Mouse (Mus musculus): ENCODE data around the gene Nrbp1.

Nrbp1 gene

DNA sequence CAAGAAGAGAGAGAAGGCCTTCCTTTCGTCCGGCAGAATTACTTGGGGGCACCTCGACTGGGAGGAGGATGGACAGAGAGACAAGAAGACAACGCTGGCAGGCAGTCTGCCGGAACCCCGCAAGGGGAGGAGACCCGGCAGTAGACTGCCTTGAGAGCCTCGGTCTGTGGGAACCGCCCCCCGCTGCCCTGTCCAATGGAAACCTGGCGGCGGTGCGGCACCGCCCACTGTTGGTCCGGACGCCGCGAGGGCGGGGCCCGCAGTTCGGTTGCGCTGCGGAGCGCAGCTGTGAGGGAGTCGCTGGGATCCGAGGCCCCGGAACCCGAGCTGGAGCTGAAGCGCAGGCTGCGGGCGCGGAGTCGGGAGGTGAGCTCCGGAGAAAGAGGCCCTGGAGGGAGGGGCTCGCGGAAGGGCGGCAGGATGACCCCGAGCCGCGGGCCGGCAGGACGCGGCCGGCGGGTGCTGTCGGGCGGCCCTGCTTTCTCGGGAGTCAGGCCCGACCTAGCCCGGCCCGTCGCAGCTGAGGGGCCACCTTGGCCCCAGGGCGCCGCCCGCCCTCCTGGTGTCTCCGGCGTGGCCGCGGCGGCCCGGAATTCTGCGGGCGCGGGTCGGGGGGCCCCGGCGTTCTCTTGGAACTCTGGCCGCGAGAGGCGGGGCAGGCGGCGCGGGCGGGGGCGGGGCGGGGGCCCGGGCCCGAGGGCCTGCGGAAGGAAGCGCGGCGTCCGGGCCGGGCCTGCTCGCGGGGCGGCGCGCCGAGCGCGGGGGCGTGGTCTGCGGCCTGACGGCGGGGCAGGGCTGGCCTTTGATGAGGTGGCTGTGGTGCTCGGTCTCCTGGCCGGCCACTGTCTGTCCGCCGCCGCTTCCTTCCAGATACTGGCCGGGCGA lies at the start of gene Nrbp1, which contains the start of gene Gm9970:
Gene Nrbp1 (plus strand): TSS at position 228 of the 885 bp plus-strand sequence.
Gene Gm9970 (minus strand): TSS at position 596 of the 885 bp plus-strand sequence.
- peak; percentile 95 for DNase-seq (ENCODE audit: low spot score)

DNA sequence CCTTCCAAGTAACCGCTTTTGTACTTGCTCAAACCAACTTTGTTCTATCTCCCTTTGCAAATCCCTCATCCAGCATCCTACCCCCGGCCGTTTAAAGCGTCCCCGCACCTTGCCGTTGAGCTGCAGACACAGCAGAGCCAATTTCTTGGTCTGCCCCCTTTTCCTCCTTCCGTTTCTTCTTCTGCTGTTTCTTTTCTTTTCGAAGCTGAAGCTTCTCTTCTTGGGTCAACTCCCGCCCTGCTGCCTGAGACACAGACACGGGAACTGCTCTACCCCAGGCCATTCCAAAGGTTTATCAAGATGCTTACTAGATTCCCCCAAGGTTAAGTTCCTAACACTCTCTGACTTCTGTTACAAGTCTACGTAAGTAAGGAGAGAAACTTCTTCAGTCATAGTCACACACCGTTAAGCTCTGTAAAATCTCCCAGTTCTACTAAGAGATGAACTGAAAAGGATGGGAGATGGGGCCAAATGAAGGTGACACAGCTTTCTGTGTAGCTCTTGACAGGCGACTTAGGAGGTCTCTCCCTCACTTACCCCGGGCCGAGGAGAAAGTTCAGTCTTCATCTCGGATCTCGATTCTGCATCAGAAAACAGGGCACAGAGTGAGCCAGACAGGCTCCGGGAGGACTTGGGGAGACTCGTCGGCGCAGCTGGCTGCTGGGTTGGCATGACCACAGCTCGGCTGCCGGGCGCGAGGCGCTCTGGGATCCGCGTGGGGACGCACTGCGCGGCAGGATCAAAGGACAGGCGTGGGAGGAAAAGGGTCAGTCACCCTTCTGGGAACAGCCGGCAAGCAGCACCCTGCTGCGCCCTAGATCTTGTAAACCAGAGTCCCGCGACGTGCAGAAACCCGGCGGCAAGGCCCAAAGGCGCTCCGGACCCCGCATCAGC lies 48.4 kb upstream of the Nrbp1 start:
- DNase-seq (ENCODE audit: low spot score): peak; percentile 82

DNA sequence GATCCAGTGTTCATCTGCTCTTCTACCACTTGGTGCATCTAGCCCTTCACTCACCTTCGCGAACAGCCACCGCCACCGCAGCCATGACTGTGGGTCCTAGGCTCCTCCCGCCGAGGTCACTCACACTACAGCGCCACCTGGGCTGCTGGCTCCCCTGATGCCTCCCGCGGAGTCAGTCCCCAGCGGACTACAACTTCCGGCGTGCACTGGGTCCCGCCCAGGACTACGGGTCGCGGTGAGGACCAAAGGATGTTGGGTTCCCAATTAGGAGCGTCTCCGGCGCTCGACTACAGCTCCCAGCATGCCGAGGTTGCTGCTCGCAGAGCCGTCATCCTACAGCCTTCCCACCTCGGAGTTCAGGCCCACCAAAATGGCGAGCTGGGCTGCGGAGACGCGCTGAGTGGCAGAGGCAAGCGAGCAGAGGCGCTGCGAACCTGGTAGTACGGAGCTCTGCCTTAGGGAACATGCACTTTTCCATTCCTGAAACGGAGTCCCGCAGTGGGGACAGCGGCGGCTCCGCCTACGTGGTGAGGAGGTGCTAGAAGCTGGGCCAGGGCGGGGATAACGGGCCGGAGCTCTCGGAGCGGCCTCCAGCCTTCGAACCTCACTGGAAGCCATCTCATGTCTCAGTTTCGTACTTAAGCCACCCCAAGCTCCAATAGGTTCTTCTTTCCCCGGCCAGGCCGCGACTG lies 47.6 kb upstream of the Nrbp1 start, which contains the start of the genes Snx17 and Eif2b4:
Gene Snx17 (plus strand): TSS at position 289 of the 692 bp plus-strand sequence.
Gene Eif2b4 (minus strand): TSS at position 492 of the 692 bp plus-strand sequence.
- peak; percentile 99 for DNase-seq (ENCODE audit: low spot score)

DNA sequence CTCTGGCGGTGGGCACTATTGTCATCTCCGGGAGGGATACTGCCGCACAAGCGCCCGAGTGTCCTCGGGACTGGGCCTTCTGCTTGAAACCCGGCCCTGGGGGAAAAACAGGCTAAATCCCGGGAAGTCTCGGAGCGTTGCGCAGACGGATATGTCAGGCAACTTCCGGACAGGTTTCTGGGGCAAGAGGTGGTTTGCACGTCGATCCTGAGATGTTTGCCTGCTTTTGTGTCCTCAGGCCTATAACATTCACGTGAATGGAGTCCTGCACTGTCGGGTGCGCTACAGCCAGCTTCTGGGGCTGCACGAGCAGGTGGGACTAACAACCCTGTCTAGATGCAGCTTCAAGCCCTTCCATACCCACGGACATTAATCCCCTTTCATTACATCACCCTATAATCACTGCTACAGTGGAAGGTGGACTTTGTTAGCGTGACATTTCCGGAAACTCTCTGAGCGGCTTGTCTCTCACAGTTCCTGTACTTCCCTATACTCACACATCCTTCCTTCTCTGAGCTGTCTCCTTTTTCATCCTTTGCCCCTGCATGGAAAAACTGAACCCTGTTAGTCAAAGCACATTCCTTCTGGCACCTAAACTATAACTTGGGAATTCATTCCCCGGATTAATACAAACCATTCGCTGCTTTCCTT lies 46.9 kb upstream of the Nrbp1 start:
- DNase-seq (ENCODE audit: low spot score): peak; percentile 64

DNA sequence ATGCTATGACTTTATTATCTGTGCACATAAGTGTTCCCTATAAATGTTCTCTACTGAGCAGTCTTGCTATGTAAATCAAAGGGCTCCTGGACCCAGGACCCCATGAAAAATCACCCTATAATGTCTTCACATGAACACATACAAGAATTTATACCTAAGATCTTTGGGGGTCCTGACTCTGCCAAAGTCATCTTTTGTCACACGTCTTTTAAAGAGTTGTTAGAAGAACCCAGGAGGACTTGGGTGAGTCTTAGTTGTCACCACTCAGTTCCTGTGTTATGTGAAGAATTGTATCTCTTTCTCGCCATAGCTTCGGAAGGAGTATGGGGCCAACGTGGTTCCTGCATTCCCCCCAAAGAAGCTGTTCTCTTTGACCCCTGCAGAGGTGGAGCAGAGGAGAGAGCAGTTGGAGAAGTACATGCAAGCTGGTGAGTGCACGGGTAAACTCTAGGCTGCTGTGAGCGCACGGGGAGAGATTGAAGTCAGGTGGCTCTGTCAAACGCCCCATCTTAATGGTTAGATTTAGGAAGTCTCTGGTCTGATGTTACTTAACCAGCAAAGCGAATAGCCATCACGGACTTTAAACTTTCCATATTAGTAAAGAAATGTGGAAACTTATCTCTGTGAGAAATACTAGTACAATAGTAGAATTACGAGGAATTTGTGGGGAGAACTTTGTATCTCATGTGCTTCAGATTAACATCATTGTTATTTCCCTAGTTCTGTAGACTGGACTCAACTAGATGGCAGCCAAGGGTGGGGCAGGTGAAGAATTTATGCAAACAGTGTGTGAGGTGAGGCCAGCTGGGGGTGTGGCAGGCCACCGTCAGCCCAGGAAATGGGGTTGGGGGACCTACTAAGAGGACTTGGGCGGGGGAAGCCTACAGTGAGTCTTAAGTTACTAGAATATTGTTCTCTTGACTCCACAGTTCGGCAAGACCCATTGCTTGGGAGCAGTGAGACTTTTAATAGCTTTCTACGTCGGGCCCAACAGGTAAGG lies 45.9 kb upstream of the Nrbp1 start:
- no peak for DNase-seq (ENCODE audit: low spot score)

DNA sequence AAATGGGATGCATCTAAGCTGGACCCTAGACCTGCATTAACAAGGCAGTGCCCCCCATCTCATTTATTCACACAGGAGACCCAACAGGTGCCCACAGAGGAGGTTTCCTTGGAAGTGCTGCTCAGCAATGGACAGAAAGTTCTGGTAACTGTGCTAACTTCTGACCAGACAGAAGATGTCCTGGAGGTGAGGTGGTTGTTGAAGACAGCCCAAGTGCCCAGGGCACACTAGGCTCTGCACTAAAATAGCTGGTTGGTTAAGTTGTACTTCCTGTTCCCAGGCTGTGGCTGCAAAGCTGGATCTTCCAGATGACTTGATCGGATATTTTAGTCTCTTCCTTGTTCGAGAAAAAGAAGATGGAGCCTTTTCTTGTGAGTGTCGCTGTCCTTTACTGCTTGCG lies 45.0 kb upstream of the Nrbp1 start:
- no peak for DNase-seq (ENCODE audit: low spot score)

DNA sequence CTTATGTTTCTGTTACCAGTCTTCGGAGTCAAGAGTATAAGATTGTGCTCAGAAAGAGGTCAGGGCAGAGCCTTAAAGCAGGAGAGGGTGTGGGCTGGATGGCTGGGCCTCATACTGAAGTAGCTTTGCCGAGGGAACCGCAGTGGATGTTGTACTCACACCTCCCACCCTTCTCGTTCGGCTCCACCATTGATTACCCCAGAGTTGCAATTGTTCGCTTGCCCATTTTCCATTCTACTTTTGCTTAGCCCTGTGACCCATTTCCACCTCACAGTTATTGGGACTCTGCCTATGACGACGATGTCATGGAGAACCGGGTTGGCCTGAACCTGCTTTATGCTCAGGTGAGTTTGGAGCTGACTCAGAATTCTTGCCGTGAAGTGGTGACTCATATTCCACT lies 44.5 kb upstream of the Nrbp1 start:
- no peak for DNase-seq (ENCODE audit: low spot score)

DNA sequence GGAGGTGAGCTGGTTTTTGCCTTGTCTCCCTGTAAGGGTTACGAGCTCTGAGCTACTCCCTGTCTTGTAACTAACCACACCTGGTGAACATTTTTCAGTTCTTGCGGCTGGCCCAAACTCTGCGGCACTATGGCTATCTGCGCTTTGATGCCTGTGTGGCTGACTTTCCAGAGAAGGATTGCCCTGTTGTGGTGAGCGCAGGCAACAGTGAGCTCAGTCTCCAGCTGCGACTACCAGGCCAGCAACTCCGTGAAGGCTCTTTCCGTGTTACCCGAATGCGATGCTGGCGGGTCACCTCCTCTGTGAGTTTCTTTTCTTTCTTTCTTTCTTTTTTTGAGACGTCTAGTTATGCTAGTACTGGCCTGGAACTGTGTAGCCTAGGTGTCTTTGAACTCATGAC lies 43.6 kb upstream of the Nrbp1 start:
- DNase-seq (ENCODE audit: low spot score): no peak

DNA sequence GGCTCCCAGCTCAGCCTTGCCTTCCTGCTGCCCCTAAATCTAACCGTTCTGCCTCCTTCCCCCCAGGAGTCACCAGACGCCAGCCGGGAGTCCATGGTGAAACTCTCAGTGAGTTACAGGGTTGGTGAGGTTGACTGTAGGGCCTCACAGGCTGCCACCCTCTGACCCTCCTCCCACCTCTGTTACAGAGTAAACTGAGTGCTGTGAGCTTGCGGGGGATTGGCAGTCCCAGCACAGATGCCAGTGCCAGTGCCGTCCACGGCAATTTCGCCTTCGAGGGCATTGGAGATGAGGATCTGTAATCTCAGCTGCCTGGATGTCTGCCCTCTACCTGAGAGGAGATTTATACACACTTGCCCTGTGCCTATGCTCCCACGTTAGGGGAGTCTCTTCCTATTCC lies 42.5 kb upstream of the Nrbp1 start:
- DNase-seq (ENCODE audit: low spot score): no peak

DNA sequence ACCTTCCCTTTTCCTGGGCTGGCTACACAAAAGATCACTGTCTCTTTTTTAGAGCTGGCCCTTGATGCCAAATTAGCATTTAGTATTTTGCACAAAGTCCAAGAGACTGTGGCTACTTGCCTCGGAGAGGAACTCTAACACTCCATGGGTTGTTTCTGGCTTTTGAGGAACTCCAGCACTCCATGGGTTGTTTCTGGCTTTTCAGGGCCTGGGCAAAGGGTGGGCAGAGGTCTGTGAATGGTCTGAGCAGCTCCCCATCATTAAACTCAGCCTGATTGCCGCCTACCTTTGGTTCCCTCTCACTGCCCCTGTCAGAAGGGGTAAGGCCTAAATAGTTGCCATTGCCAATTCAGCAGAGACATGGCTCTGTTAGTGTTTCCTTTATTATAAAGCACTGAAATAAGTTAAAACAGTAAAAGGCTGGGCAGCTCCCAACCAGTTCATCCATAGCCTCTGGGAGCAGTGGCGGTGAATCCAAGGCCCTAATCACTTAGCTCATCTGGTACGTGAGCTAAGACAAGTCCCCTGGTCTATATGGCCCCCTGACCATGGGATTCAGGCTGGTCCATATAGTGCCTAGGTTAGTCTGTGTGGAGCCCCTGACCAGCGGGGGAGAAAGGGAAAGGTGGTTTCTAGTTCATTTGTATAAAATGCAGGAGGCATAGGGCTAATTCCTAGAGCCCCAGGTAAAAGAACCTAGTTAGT lies 41.9 kb upstream of the Nrbp1 start:
- no peak for DNase-seq (ENCODE audit: low spot score)

DNA sequence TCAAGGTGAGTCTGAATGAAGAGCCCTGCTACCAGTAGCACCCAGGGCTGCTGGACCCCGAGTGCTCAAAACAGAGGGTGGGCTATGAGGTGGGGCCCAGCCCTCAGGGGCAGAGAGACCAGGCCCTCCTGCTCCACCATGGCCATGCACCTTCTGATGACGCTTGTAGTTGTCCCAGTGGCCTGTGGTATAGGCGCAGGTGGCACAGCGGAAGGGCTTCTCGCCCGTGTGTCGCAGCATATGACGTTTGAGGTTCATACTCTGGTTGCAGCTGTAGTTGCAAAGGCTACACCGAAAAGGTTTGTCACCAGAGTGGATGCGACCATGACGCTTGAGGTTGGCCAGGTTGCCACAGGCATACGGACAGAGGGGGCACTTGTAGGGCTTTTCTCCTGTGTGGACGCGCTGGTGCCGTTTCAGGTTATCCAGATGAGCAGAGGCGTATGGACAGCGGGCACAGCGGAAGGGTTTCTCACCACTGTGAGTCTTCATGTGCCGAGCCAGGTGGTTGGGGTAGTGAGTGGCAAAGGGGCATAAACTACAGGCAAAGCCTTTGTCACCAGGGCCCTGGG lies 41.3 kb upstream of the Nrbp1 start:
- DNase-seq (ENCODE audit: low spot score): no peak

DNA sequence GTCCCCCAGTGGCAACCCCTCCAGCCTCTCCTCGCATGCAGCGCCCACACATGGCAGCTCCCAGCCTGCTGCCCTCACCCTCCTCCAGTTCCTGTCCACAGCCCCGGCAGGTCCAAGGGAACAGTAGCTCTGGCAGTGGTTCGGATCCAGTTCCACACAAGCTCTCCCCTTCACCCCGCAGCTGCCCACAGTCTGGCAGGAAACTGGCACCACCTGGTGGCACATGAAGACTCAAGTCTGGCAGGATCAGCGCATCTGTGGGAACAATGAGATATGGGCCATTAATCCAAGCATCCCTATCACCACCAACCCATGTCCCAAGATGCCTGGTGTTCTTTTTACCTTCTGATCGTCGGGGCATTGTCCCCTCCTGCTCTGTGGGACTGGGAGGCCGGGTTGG lies 40.8 kb upstream of the Nrbp1 start:
- DNase-seq (ENCODE audit: low spot score): peak; percentile 61

DNA sequence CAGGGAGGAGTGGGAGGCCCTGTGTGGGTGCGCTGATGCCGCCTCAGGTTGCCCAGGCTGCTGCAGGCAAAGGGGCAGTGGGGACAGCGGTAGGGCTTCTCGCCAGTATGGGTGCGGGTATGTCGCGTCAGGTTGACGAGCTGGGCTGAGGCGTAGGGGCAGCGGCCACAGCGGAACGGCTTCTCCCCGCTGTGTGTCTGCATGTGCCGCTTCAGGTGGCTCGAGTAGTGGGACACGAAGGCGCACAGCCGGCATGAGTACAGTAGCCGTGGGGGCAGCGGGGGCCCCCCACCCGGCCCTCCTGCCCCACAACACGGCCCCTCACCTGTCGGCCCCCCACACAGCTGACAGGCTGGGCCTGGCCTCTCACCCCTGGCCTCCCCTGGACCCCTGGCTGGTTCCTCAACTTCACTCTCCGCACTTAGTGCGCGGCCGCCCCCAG lies 40.3 kb upstream of the Nrbp1 start:
- no peak for DNase-seq (ENCODE audit: low spot score)

DNA sequence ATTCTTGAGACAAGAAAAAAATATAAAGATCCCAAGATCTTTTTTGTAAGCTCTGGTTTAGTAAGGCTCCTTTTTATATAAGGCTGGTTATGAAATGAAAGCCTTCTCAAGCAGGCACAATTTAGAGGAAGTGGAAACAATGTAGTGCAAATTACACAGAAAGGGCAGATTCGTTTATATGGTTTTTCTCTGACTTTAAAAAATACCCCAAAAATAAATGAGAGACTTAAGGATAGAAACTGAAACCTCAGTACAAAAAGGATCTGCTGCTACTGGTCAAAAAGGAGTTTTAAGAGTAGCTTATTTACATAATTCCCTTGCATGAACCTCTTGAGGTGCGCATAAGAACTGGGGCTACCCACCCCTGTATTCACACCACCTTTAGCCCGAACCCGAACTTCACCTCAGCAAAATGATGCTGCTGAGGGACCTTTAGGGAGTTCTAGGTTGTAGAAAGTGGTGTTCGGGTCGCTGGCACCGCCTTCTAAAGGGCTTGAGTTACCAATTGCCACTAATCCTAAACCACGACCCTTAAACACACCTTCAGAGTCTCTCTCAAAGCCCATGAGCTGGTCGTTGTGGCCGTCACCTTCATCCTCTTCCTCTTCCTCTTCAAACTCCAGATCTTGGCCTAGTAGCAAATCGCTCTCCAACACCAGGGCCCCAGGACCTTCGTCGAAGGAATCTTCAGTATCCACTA lies 39.5 kb upstream of the Nrbp1 start:
- no peak for DNase-seq (ENCODE audit: low spot score)

DNA sequence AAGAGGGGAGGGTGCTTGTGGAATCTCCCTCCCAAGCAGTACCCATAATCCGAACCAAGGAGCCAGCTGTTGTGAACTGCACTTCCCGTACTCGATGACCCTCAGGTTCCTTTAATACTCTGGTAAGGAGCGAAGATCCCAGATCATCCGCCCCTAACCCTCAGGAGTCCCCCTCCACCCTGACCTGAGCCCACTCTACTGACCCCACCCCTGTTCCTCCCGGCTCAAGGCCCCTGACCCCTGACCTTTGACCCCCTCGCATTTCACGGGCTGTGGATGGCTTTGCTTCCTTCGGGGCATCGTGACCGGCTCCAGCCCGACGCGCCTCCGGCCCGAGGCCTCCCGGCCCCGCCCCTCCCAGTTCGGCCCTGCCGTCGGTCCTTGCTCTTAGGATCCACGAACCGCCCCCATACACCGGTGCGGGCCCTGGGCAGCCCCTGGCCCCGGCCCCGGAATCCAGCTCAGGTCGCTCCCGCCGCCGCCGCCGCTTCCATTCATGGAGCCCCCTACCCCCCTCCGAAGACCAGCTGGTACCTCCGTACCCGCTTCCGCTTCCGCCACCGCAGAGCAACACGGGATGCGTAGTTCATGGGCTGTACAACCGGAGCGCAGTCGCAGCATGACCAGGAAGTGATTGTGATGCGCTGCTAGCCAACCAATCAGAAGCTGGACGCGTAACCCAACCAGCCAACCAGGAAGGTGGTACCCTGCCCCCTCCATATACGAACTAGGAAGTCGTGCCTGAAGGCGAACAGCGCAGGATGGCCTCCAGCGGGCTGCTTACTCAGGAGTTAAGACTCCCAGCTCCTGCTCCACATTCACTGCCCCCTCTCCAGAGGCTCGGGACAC lies 38.7 kb upstream of the Nrbp1 start, which contains the start of gene Zfp513:
Gene Zfp513 (minus strand): TSS at position 562 of the 849 bp plus-strand sequence.
- peak; percentile 97 for DNase-seq (ENCODE audit: low spot score)

DNA sequence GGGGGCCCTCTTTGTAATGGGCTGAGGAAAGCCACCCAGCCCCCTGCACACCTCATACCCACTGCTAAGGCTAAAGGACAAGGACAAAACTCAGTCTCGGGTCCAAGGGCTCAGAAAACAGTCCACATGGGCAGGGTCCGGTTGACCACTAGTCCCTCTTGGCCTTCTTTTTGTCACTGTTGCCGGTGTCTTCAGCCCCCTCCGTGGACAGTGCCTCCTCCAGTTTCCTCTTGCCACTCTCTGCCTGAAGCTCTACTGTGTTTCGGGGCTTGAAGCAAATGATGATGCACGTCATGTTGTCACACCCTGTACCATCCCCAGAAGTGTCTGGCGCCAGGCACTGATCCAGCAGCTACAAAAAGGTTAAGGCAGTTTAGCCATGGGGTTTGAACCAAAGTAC lies 37.7 kb upstream of the Nrbp1 start:
- DNase-seq (ENCODE audit: low spot score): no peak

DNA sequence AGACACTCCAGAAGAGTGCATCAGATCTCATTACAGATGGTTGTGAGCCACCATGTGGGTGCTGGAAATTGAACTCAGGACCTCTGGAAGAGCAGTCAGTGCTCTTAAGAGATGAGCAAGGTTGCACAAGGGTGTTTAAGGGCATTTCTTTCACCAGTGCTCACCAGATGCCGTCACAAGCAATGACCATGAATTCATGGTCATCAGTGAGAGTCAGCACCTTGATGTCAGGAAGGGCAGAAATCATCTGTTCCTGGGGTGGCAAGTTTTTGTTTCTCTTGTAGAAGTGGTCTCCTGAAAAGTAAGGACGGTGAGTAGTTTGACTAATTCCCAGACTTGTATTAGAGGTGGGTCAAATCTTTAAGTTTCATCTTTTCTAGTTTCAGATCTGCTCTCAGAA lies 36.8 kb upstream of the Nrbp1 start:
- DNase-seq (ENCODE audit: low spot score): no peak

DNA sequence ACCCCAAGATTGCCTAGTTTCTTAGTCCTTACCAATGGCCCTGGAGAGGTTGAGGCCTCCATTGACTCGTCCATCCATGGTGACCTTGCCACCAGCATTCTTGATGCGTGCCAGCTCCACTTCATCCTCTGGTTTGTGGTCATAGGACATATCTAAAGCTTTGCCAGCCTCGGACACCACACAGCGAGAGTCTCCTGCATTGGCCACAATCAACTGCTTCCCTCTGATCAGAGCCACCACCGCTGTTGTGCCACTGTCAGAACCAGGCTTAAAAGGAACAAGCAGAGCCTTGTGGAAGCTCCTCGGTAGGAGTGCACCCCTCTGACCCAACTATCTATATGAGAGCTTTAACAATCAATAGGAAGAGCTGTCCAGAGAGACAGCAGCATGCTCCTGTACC lies 36.2 kb upstream of the Nrbp1 start:
- no peak for DNase-seq (ENCODE audit: low spot score)

Data from MN1 (cell line).